Mouse (Mus musculus): ENCODE measurements around the gene Rad51d.
A peak's percentile ranks its signal among the peaks of the same experiment; 100 is the strongest.
"Not testable (repeated sequence)": the region's sequence is repeated elsewhere in the genome, so short reads cannot be mapped to it uniquely, and the experiment has no call there.

Rad51d gene

DNA sequence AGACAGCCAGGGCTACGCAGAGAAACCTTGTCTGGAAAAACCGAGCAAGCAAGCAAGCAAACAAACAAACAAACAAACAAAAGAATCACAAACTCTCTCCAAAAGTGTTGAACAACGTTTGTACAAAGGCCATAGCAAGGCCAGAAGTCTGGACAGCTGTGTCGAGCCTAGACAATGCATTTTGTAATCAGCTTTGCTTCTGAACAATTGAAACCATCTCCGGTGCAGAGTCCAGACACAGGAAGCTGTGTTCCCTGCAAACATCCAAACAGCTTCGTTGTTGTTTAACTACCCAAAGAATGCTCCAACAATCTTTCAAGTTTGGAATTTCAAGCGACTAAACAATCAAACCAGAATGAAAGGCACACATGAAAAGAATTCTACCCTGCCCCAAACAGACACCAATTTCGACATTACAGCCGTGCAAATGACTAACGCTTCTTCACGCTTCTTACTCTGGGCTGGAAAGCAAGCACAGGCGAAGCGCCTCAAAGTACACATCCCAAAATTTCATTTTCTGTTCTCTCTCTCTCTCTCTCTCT is 33.0 kb downstream of the Rad51d start:
- DNase-seq (ENCODE audit: low read depth in 1 of 2, low spot score in 2 of 2), result no peak

DNA sequence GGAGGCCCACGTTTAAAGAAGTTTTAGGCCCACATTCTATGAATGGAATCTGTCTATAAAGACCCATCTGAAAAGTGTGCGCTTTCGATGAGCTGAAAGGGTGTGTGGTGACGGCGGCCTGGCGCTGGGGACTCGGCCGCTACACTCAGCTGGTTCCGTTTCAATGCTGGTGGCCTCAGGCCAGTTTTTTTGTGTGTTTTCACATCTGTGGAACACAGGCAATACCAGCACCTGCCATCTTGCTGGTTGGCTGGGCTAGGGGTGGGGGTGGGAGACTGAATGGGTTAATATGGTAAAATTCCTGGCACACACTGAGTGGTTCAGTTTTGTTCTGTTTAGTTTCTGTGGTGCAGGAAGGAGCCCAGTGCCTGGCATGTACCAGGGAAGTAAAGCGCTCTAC is 34.4 kb downstream of the Rad51d start:
- DNase-seq (ENCODE audit: low read depth in 1 of 2, low spot score in 2 of 2), result no peak

DNA sequence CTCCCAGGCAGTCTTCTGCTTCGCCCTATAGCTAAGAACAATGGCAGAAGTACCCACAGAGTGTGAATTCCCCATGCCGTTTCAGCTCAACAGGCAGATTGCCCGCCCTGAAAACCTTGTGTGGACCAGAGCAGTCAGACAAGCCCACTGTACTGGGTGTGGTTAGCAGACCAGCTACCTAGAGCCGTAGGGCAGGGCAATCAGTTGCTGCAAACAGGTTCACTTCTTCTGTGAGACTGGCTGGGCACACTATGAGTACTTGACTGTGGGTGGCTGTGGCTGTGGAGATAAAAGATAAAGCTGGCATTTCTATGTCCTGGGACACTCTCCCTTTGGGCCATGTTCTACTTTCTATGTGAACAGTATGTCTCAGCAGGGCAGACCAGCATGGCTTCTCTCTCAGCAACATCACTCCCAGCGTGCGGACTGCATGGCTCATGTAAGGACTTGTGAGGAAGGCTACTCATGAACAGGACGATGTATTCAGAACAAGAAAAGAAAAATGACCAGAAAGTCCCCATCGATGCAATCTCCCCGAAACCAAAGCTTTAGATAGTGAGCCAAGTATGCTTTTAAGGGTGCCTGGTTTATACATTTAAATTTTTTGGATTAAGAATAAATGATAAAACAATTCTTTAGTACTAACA is 35.0 kb downstream of the Rad51d start:
- DNase-seq (ENCODE audit: low read depth in 1 of 2, low spot score in 2 of 2), result no peak

DNA sequence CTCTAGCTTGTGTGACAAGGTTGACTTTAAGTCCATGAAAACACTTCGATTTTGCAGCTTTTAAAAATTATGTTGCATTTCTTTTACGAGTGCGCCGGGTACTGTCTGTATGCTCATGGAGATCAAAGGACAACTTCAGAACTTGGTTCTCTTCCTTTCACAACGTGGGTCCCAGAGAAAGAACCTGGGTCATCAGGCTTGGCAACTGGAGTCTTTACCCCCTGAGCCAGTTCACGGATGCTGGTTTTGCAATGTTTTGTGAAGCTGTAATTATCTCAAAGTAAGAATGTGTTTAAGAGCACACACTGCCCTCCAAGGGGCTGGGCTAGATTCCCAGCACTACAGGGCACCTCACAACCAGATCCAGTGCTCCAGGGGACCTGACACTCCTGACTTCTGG is 36.3 kb downstream of the Rad51d start:
- no peak for DNase-seq (ENCODE audit: low read depth in 1 of 2, low spot score in 2 of 2)

DNA sequence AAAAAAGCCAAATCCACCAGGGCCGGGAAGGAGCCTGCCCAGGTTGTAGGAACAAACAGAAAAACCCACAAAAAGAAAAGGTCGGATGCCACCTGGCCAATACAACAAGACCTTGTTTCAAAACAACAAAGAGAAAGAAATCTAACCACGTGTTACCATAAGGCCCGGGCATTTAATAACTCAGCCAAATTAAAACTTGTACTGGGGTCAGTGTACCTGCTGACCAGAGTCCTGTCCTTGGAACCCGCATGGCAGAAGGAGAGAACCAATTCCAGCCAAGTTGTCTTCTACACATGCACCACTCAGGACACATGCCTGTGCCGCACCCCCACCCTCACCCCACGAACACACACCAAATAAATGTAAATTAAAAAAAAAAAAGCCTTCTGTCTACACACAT is 37.5 kb downstream of the Rad51d start:
- DNase-seq (ENCODE audit: low read depth in 1 of 2, low spot score in 2 of 2), result no peak

DNA sequence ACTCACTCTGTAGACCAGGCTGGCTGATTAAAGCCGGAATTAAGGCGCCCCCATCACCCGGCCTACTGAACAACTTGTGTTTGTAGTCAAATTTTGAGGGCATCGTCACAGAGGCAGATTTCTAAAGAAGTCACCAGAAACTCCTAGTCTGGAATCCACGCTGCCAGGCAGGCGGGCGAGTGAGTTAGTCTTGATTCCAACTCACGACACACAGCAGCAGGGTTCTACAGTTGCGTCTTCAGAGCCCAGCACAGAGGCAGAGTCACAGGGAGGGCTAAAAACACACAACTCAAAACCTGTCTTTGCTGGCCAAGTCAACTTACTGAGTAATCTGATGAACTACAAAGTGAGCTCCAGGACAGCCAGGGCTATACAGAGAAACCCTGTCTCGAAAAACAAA is 37.9 kb downstream of the Rad51d start:
- no peak for DNase-seq (ENCODE audit: low read depth in 1 of 2, low spot score in 2 of 2)

DNA sequence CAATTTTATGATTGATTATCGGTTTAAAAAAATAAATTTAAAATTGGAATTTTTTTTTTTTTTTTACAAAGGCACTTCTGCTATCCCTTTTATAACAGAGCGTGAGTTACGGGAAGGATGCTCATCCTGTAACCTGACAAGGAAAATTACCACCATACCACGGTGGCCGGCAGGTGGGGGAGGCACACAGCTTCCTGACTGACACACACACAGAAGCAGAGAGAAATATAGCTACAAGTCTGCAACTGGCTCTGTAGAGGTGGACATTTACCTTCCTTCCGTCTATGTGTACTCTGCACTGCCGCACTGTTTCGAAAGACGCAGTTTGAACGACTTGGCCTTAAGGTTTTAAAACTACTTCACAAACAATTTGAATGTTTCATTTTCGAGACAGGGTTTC is 38.3 kb downstream of the Rad51d start:
- no peak for DNase-seq (ENCODE audit: low read depth in 1 of 2, low spot score in 2 of 2)

DNA sequence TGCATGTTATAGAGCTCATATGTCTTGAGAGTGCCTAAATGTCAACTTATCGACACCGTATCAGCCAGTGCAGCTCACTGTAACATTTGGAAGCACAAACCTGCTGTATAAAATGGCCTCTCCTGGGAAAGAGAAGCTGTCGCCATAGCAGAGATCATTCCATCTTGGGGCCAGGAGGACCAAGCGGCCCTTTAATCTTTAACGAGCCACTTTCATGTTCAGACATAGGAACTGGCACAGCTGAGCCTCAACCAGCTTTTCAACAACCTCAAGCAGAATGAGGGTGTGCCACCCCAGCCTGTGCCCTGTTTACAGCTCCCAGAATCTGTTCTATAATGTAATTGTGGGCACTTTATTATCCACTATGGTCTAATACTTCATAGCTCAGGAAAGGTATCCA is 40.2 kb downstream of the Rad51d start:
- no peak for DNase-seq (ENCODE audit: low read depth in 1 of 2, low spot score in 2 of 2)

DNA sequence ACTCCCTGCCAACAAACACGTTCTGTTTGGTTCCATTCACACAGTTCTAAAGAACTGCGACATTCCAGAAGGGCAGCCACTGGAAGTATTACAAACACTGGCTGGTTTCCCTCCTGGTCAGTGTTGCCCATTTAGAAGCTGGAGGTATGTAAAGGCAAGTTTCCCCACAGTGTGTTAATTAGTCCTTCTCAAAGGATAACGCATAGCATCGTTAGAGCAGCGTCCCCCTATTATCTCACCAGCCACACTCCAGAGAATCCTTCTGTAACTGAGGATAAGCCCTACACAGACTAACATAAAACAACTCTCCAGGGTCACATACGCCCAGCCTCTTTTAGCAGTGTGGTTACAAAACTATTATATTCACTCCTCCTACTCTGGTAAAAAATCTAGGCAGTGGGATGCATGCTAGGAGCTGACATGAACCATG is 42.8 kb downstream of the Rad51d start:
- no peak for DNase-seq (ENCODE audit: low read depth in 1 of 2, low spot score in 2 of 2)

DNA sequence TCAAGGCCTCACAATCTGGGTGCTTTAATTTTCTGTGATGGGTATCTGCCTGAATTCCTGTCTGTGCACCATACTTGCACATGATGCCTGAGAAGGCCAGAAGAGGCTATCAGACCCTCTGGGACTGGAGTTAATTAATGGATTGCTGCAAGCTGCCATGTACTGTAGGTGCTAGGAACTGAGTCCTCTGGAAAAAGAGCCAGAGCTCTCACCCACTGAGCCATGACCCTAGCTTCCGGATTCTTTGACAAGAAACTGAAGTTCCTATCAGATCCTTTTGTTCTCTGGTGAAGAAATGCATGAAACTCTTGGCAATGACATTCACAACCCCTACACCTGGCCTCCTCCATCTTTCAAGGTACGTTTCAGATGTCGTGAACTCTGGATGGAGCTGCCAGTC is 43.5 kb downstream of the Rad51d start:
- DNase-seq (ENCODE audit: low read depth in 1 of 2, low spot score in 2 of 2), result no peak

DNA sequence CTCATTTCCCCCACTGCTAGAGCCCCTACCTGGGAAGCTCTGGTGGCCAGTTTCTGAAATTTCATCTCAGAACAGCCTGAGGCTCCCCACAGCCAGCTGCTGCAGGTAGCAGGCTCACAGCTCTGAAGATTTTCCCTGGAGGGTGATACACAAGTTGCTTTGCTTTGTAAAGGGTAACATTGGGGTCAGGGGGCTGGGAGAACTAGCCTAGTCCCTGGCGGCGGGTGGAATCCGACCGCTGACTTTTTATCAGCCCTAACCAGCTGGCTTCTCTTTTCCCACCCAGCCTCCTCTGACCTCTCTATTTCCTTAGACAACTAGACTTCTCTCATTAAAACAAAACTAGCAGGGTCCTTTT is 44.4 kb downstream of the Rad51d start:
- DNase-seq (ENCODE audit: low read depth in 1 of 2, low spot score in 2 of 2), result no peak

DNA sequence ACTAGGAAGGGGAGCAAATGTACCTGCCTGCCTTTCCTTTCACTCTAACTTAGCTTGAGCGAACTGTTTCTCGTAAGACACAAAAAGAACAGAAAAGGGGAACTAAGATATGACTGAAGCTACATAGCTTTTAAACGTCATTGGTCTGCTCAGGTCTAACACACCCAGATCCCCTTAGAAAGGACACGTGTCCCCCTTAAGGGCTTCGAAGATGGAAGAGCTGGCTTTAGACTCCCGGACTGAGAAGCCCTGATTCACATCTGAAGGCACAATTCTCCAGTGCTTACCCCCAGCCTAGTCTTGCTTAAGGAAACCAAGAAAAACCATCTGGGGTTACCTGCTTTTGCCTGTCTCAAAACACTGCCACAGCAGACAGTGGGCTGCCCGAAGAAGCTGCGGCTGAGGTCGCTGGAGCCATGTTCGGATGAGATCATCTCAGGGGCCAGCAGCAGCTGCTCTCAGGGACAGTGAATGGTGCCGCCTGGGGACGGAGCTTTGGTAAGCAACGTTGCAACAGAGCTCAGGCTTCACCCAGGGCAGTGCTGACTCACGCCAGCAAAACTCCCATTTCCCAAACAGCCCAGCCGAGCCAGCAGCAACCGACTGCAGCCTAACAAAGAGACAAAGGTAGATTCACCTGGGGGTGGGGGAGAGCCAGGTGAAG is 44.9 kb downstream of the Rad51d start:
- DNase-seq (ENCODE audit: low read depth in 1 of 2, low spot score in 2 of 2), result peak; percentile 59 to 60

DNA sequence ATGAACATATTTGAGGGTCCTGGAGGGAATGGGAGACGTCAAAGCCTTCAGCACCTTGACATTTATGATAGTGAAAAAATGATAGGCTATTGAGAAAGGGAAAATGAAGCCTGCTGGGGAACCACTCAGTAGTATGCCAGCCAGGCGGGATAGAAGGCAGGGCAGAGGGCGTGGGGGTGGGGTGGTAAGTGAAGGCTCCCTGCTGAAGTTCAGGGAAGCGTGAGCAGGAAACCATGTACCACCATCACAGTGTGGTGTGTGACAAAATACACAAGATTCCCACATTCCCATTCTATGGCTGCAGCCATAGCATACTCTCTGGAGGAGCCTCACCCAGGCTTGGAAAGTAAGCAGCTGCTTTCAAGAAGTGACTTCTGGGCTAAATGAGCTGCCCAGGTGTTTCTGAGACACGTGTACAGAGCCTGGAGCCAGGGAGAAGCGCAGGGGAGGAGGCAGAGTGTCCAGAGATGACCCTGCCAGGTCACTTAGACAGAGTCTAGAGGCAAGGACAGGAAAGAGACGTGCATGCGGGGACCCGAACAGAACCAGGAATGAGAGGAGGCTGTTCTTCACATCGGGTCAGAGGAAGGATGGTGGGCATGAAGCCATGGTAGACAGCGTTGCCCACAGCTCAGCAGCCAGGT is 45.5 kb downstream of the Rad51d start:
- peak in 1 of 2 experiments; percentile 3 for DNase-seq (ENCODE audit: low read depth in 1 of 2, low spot score in 2 of 2)

DNA sequence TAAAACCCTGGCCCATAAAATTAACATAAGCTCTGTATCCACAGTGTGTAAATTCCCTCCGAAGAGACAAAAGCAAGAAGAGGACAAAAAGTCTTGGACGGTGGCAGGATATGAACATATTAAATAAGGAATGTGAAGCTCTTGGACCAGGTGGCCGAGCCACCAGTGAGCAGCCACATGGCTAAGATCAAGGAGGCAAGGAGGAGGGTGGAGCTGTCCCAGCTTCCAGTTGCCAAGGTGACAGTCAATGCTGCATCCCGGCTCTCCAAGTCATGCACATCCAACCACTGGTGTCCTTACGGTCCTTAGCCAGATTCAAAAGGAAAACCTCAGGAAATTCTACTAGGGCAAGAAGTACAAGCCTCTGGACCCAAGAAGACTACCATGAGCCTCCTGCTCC is 51.9 kb downstream of the Rad51d start:
- DNase-seq (ENCODE audit: low read depth in 1 of 2, low spot score in 2 of 2), result no peak

DNA sequence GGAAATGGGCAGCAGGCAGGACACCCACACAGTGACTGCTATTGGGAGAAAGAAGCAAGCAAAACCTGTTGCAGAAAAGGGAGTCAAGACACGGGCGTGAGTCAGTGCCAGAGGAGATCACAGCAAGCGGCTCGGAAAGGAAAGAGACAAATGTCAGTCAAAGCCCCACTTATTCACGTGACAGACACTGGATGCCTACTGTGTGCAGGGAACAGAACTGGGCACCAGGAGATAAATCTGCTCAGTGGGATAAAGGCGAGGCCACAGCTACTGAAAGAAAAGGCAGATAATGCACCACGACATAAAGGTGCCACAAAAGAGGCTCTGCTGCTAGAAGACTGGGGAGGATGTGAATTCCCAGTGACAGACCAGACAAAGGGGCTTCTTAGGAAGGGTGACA is 52.6 kb downstream of the Rad51d start:
- no peak for DNase-seq (ENCODE audit: low read depth in 1 of 2, low spot score in 2 of 2)

DNA sequence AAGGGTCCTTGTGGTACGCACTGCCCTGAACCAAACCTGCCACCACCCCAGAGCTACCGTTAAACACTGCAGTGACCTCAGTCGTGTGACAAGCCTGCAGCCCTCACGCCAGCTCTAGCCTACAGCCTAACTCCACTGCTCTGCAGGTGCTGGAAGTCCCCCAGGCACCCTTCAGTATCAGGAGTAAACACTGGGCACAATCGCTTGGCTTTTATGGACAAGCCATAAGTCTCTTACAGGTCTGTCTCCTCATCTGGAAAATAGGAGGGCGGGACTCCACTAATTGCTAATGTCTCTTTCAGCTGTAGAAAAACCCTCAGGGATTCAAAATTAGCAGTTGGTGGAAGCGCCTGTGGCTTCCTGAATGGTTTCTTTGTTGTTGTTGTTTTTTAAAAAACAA is 53.2 kb downstream of the Rad51d start:
- no peak for DNase-seq (ENCODE audit: low read depth in 1 of 2, low spot score in 2 of 2)

DNA sequence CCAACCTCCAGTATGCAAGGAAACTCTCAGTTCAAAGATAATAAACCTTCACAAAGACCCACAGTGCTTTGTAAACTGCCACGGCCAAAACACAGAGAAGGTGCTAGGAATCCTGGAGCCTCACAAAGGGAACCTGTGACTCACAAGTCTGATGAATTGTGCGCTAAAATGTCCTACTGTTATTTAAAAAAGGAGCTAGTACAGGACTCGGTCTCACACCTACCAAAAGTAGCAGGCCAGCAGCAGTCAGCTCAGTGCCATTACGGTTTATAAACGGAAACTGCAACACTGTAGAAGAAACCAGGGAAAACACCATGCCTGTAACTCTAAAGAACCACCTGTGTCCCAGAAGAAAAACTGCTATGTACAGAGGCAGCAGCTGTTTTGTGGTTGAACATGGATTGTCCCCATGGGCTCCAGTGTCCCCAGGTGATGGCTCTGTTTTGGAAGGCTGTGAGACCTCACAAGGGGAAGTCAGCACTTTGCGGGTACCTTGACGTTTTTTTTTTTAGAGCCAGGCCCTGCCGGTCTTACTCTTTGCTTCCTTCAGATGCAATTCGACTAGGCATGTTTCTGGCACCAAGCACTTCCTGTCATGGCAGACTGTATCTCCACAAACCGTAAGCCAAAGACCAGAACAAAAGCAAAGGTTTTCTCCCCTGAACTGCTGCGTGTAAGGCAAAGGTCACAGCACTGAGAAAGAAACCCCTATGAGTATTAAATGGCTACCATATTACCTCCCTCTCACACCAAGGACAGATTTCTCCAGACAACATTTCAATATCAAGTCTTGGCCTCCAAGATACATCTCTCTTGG is 54.6 kb downstream of the Rad51d start:
- no peak for DNase-seq (ENCODE audit: low read depth in 1 of 2, low spot score in 2 of 2)

DNA sequence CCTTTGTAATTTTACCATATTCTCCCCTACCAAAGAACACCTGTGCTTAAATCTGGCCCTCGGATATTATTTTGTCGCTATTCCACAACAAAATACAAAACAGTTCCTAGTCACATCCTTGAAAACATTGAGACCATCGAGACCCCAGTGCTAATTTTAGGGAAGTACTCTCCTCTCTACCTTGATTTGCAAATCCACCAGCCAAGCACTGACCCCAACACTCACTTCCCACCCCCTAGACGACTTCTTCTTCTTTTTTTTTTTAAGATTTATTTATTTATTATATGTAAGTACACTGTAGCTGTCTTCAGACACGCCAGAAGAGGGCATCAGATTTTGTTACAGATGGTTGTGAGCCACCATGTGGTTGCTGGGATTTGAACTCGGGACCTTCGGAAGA is 56.1 kb downstream of the Rad51d start:
- DNase-seq (ENCODE audit: low read depth in 1 of 2, low spot score in 2 of 2), result not testable (repeated sequence)

DNA sequence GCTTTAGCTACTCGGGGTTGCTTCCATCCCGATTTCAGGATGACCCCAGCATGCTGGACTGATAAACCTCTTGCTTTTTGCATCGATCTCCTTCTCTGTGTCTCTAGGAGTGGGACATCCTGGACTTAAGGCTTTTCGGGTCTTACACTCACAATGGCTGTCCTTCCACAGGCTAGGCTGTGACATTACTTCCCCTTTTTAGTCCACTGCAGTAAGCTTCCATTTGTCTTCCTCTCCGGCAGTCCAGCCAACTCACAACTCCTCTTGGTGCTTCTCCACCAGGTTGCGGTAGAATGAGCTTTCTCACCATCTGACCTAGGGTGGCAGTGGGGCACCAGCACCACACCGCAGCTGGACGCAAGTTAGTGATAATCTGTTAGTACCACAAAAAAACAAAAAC is 56.5 kb downstream of the Rad51d start:
- peak in 1 of 2 experiments; percentile 2 for DNase-seq (ENCODE audit: low read depth in 1 of 2, low spot score in 2 of 2)

DNA sequence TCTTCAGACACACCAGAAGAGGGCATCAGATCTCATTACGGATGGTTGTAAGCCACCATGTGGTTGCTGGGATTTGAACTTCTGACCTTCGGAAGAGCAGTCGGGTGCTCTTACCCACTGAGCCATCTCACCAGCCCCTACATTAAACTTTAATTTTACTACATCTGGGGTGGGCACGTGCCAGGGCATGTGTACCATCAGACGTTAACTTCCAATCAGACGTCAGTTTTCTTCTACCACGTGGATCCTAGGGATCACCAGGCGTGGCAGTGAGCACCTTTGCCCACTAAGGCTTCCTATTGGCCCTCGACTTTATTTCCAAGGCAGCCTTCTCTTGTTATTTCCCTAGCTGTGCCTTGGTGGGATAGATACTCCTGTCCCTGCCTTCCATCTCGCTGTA is 58.0 kb downstream of the Rad51d start:
- not testable (repeated sequence) for DNase-seq (ENCODE audit: low read depth in 1 of 2, low spot score in 2 of 2)

DNA sequence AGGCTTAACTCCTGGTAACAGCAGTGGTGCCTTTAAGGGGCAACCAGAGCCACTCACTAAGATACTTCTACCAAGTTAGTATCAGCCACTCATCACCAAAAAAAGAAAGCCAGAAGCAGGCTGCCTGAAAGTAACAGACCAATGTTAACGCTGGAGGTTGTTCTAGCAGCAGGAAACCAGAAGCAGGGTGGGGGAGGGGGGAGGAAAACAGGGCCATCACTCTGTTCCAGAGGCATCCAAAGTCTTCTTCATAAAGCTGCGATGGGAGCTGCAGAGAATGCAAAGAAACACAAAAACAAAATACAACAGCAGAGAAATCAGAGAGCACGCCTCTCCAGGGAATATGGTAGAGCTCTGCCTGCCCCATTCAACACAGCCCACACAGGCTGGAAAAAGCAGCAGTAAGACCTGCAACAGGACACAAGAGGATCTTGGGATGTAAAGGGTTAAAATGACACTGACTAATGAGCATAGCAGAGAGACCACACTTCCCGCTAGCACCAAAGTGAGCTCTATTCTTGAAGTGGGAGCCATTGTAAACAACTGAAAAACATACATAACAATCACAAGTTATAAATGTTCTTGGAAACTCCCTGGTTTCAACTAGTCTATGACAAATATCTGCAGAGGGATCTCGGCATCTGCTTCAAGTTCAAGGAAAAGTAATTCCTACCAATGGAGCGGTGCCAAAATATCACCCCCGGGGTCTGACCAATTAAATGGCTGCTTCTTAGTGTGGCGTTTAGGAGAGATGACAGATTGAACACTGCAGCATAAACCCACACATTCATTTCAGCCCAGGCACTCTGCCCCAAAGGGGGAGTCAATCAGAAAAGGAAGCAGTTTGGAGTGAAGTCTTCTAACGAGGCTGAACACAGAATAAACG is 59.2 kb downstream of the Rad51d start:
- DNase-seq (ENCODE audit: low read depth in 1 of 2, low spot score in 2 of 2), result no peak
